Mouse (Mus musculus): ENCODE results near the gene 2900011O08Rik. TPM values are rescaled to one million over a fixed set of nuclear protein-coding genes. Genes with fewer than 3 reads are reported as not detected.
"Not testable (repeated sequence)": the region's sequence is repeated elsewhere in the genome, so short reads cannot be mapped to it uniquely, and the experiment has no call there.

Gene 2900011O08Rik
- 100 to 1,000 TPM; 292 to 312 TPM for total RNA-seq (2021)

DNA sequence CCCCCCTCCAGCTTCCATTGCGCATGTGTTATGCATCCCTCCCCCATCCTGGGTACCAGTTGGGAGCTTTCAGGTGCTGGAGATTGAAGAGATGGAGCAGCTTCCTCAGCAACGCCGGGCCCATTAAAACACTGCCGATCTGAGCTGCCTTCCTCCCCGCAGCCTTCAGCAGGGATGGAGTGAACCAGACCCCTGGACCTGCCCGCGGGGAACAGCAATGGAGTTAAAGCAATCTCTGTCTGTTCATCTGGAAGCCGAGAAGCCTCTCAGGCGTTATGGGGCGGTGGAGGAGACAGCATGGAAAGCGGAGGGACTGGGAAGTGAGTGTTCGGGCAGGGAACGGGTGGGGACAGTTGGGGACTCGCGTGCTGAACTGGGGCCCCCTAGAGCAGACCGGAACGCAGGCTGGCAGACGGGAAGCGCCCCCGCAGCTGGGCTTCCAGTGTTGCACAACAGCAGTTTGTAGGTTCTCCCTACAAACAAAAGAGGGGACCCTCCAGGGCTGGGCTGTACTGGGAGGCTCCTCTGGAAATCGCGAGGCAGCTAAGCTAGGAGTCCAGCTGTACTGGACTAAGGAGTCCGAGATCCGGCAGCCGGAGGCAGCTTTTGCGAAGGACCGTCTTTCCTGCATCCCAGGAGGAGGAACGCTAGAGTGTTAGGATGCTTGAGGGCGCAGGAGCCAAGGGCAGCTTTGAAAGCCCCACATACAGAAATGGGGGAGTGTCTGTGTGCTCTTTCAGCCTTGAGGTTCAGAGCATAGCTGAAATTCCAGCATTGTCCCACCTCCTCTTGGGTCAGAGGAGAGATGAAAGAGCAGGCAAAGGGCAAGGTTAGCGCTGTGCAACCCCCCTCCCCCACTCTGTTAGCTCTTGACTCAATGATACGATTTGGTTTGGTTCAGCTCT lies at the start of gene 2900011O08Rik, which contains the start of gene Ifitm7:
TSS of gene 2900011O08Rik (plus strand) at position 31 of the 905 bp plus-strand sequence.
TSS of gene Ifitm7 (minus strand) at position 315 of the 905 bp plus-strand sequence.
- DNase-seq (ENCODE audit: extremely low spot score in 1 of 2, low spot score in 2 of 2) = peak; percentile 47 to 59
- intact Hi-C loops (cut with DNase I) = loop anchor here (5.0 to 10.0 kb wide), 2 partner anchors 78 to 95 kb away; no protein-coding TSS in a partner anchor

DNA sequence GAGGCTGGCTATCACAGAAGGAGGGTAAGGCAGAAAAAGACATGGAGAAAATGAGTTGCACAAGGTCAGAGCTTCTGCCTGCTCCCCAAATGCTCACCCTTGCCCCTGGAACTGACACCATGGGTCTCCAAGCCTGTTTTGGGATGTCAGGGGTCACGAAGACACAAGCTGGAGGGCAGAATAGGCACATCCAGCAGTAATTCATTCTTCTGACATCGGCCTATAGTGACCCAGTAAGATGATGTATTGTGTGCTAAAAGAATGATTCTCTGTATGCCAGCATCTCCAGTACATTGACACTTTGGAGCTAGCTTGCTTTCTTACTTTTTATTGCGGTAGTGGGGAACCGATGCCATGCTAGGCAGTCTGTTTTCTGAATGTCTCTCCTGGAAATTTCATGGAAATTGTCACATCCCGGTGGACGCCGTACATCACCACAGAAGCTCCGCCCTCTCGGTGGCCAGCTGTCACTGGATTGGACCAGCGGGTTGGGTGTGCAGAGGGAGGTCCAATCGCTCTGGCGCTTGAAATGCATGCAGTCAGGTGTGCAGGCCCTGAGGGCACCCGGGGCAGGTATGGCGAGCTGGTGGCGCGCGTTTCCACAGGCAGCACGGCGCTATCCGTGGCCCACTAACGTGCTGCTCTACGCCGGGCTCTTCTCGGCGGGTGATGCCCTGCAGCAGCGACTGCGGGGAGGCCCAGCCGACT lies 46.1 kb upstream of the 2900011O08Rik start:
- intact Hi-C loops (cut with DNase I) = no loop called here
- peak; percentile 77 to 84 for DNase-seq (ENCODE audit: extremely low spot score in 1 of 2, low spot score in 2 of 2)

DNA sequence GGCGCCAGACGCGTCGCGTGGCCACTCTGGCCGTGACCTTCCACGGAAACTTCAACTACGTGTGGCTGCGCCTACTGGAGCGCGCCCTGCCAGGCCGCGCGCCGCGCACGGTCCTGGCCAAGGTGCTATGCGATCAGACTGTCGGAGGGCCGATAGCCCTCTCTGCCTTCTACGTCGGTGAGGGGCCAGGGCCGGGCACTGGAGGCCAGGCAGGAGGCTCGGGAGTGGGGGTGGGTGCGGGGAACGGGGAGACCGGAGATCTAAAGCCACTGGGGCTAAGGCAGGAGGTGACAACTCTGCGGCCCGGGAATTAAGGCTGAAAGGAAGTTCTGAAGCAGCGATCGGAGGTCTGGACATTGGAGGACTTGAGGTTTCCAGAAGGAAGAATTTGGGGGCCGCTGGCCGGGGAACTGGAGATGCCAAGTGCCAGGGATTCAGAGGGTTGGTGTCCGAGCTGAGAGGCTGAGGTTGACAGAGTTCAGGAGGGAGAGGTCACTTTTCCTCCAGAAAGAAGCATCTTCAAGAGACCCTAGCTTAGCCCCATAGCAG lies 45.5 kb upstream of the 2900011O08Rik start:
- intact Hi-C loops (cut with DNase I) = no loop called here
- no peak for DNase-seq (ENCODE audit: extremely low spot score in 1 of 2, low spot score in 2 of 2)

DNA sequence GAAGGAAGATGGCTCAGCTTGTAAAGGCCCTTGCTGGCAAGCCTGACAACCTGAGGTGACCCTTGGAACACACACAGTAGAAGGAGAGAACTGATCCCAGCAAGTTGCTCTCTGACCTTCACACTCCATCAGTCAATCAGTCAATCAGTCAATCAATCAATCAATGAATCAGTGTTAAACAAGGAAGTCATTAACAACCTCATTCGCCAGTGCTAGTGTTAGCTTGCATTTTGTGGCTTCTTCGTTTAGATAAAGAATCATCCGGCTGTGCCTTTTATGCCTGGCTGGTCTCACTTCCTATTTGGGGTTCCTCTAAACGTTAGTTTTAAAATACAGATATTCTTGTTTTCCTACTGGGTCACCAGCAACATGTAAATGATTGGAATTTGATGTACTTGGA lies 42.2 kb upstream of the 2900011O08Rik start:
- intact Hi-C loops (cut with DNase I) = no loop called here
- DNase-seq (ENCODE audit: extremely low spot score in 1 of 2, low spot score in 2 of 2) = no peak

DNA sequence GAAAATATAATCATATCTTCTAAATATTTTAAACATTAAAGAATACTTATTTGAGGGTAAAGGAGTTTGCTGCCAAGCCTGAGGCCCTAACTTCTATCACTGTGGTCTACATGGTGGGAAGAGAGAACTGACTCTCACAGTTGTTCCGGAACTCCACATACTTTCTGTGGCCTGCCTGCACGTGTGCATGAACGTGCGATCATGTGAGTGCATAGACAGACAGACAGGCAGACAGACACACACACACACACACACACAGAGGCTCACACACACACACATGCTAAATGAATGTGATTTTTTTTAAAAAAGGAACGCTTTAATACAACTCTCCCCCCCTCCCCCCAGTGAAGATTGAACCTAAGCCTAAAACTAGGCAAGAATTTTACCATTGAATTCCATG lies 41.7 kb upstream of the 2900011O08Rik start:
- no peak for DNase-seq (ENCODE audit: extremely low spot score in 1 of 2, low spot score in 2 of 2)
- intact Hi-C loops (cut with DNase I) = no loop called here

DNA sequence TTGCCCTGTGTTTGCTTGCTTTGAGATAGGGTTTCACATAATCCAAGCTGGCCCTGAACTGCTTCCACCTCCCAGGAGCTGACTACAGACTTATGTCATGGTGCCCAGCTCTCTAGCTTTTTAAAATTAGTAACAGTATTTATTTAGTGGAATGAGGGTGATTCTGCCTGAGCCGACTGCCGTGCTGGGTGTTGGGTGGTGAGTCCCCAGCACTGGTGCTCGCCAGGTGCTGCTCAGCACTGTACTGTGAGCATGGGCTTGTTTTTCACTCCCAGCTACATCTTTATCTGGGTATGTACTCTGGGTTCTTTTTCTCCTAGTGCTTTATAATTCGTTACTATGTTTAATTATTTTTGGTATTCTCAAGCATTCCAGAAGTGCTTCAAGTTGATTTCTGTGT lies 41.3 kb upstream of the 2900011O08Rik start:
- intact Hi-C loops (cut with DNase I) = no loop called here
- DNase-seq (ENCODE audit: extremely low spot score in 1 of 2, low spot score in 2 of 2) = no peak

DNA sequence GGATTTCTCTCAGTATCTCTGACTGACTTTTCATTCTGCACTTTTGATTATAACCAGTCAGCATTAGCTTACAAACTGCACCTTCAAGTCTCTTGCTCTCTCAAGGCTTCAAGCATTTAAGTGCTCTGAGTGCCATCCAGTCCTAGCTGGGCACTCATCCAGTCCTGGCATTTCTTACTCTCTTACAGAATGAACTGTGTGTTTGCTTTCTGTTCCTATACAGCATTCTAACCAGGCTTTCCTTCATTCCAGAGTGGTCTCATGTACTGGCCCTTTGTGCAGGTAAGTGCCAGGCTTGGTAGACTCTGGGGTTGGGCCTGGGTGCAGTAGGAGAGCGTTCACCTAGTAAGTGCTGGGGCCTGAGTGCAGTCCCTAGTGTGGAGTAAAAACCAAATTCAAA lies 40.1 kb upstream of the 2900011O08Rik start:
- no peak for DNase-seq (ENCODE audit: extremely low spot score in 1 of 2, low spot score in 2 of 2)
- intact Hi-C loops (cut with DNase I) = no loop called here

DNA sequence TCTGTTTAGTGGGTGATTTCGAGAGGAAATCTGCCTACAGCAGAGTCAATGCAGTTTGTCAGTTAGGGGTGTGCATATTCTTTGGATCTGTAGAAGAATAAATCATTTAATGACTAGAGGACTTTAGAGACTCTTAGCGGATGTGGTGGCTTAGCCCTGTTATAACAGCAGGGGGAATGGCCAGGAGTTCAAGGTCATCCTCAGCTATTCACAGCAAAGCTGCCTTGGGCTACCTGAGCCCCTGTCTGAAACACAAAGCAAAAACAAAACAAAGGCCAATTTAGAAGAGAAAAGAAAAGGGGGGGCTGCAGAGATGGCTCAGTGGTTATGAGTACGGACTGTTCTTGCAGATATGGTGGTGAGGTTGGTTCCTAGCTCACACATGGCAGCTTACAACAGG lies 35.2 kb upstream of the 2900011O08Rik start:
- DNase-seq (ENCODE audit: extremely low spot score in 1 of 2, low spot score in 2 of 2) = no peak
- intact Hi-C loops (cut with DNase I) = no loop called here

DNA sequence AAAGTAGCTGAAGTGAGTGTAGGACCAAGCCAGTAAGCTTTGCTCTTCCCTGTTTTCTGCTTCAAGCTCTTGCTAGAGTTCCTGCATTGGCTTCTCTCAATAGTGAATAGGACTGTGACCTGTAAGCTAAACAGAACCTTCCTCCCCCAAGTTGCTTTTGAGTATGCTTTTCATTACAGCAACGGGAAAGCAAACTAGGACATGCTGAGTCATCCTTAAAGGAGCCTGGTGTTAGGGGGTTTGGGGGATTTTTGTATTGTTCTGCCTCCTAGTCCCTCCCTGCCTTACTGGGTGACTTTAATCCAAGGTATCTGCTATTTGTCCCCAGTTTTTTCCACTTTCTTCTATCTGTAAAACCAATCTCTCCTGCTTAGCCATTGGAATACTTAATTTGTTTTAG lies 24.4 kb upstream of the 2900011O08Rik start:
- no peak for DNase-seq (ENCODE audit: extremely low spot score in 1 of 2, low spot score in 2 of 2)
- intact Hi-C loops (cut with DNase I) = no loop called here

DNA sequence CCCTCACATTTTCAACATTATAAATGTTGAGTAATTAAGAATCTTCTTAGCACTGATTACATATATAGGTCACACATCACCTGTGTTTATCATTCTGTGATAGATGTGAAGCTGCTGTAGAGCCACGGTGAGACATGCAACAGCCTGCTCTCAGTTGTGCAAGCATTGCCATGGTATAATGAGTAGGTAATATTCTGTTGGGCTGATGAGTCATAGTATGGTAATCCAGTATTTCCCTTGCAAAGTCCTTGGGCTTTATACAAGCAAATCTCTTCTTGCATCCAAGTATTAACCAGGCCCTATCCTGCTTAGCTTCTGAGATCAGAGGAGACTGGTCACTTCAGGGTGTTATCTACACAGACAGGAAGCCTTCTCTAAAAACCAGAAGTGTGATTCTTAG lies 17.3 kb upstream of the 2900011O08Rik start:
- intact Hi-C loops (cut with DNase I) = no loop called here

DNA sequence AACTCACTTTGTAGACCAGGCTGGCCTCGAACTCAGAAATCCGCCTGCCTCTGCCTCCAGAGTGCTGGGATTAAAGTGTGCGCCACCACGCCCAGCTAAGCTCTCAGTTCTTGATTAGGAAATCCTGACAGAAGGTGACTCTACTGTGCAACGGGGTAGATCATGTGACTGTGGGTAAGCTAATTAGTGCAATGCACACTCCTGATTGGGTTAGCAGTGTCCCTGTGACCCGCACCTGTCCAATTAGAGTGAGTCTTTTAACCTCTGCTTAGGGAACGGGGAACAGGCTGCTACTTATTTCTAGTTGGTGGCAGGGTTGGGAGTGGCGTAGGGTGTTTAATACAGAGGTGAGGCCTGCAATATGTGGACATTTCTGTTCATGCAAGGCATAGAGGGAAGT lies 14.4 kb upstream of the 2900011O08Rik start:
- DNase-seq (ENCODE audit: extremely low spot score in 1 of 2, low spot score in 2 of 2) = no peak
- intact Hi-C loops (cut with DNase I) = no loop called here

More for the DNA sequence above, 17.3 kb upstream of the 2900011O08Rik start:
- DNase-seq (ENCODE audit: extremely low spot score in 1 of 2, low spot score in 2 of 2) = no peak

DNA sequence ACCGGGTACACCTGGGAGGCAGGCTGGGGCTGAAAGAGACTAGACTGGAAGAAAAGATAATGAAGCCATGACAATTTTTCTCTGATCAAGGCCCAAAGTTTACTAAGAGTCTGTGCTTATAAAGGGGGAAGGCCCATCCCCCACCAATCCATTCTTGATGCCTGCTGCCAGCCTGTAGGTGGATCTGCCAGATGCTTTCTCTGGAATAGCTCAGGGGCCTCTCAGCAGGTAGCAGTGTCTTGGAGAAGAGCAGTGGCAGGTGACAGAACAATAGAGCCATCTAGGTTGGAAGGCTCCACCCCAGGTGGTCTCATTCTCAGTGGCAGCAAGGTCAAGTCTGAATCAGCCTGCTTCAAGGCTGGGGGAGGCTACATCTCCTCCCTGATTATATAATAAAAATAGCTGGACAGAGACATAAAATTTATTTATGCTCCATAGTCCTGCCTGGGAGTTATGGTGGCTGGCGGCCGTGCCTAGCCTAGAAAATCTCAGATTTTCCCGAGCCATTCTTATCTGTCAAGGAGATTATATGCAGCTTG lies 10.0 kb upstream of the 2900011O08Rik start:
- DNase-seq (ENCODE audit: extremely low spot score in 1 of 2, low spot score in 2 of 2); intact Hi-C loops (cut with DNase I): not testable (repeated sequence)

DNA sequence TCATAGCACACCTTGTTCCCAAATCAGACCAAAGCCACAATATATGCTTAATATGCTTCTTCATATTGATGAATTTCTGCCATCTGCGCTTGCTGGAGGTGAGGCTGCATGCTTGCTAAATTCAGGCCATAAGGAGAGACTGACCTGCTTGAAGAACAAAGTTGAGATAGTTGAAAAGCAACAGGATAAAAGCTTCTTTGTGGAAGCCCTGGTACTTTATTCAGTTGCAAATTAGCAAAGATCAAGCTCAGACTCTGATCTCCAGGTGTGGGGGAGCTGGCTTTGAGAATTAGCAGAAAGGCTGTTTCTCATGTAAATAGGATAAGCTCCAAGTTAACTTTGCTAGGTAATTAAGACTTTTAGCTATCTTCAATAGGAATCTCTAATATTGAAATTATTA lies 9.4 kb upstream of the 2900011O08Rik start:
- DNase-seq (ENCODE audit: extremely low spot score in 1 of 2, low spot score in 2 of 2); intact Hi-C loops (cut with DNase I): not testable (repeated sequence)

DNA sequence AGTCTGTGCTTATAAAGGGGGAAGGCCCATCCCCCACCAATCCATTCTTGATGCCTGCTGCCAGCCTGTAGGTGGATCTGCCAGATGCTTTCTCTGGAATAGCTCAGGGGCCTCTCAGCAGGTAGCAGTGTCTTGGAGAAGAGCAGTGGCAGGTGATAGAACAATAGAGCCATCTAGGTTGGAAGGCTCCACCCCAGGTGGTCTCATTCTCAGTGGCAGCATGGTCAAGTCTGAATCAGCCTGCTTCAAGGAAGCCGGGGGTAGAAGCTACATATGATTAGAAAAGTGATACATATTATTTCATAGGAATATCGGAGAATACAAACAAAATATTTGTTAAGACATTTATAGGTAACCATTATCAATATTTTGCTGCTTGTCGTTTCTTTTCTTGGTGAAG lies 4.7 kb upstream of the 2900011O08Rik start:
- not testable (repeated sequence) for DNase-seq (ENCODE audit: extremely low spot score in 1 of 2, low spot score in 2 of 2)
- intact Hi-C loops (cut with DNase I) = loop anchor here (10.0 kb wide), 1 partner anchor 83 kb away; no protein-coding TSS in a partner anchor

DNA sequence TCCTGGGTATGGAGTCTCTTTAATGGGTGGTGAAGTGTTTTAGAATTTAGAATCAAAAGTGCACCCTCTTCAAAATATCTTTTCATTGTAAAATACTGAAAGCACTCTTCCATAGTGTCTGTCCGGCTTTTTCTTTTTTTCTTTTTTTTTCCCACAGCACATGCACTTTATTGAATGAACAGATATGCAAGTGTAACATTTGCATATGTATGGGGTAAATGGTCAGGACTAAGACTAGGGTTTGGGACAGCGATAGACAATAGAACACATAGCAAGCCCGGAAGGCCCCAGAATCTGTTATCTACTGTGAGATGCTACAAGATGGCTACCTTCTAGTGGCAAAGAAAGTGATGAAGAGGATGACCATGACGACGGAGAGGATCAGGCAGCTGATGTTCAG lies 3.2 kb upstream of the 2900011O08Rik start:
- DNase-seq (ENCODE audit: extremely low spot score in 1 of 2, low spot score in 2 of 2) = no peak
- intact Hi-C loops (cut with DNase I) = loop anchor here (10.0 kb wide), 1 partner anchor 82 kb away; no protein-coding TSS in a partner anchor

DNA sequence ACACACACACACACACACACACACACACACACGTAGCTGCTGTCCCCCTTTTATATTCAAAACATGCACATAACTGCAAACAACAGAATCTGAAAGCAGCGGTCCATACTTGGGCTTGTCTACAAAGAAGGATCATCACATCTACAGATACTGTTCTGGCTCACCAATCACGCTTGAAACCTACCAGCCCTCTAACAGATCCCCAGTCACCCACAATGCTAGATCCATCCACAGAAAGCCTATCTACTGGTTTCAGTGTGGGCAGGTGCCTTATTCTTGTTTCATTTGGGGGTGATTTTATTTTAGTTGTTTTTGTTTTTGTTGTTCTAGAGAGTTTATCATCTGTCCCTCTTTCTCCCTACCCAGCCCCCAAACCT lies 219 bp upstream of the 2900011O08Rik start:
- DNase-seq (ENCODE audit: extremely low spot score in 1 of 2, low spot score in 2 of 2) = no peak
- intact Hi-C loops (cut with DNase I) = loop anchor here (5.0 to 10.0 kb wide), 2 partner anchors 79 to 96 kb away; no protein-coding TSS in a partner anchor

DNA sequence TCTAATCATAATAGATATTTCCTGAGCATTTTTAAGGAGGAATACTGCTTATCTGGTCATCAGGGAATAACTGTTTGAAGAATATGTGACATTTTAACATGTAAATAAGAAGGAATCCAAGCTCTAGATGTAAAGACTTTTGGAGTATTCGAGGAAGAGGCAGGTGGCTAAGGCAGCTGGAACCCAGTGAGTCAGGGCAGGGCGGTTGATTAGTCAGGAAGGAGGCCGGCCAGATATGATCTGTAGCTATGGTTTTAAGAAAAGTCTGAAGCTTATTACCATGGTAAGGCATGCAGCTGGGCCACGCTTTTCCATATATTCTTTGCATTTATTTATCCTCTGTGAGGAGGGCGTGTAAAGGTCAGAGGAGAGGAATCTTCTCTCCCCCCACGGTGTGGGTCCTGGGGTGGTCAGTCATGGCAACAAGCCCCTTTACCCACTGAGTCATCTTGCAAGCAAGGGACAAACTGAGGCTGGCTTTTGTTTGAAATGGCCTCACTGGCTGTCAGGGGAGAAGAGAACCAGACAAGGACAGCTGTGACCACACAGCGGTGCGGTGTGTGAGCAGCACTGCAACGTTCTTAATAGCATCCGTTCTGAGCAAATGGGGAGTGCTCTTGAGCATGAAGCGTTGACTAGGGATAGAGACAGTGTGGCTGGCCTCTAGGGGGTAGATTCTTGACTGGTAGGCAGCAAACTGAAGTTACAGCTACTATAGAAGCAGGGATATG lies 6.3 kb downstream of the 2900011O08Rik start:
- no peak for DNase-seq (ENCODE audit: extremely low spot score in 1 of 2, low spot score in 2 of 2)
- intact Hi-C loops (cut with DNase I) = no loop called here

DNA sequence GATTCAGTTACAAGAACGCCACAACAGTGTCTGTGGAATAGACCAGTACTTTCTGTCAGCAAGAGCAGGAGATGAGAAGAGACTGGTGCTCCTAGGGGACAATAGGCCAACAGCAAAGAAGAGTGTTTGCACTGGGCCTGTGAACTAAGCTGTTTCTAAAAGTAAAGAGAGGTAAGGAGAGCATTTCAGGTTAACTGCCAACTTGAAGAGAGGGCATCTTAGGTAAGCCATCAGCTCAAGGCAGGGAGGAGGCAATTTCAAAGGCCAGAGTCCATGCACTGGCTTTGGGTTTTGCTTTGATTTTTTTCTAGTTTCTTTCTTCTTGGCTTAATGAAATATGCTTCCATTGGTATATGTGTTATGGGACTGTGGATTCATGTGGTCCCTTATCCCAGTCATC lies 7.7 kb downstream of the 2900011O08Rik start:
- intact Hi-C loops (cut with DNase I) = no loop called here
- DNase-seq (ENCODE audit: extremely low spot score in 1 of 2, low spot score in 2 of 2) = no peak
